Mouse (Mus musculus) heart, postnatal 0 days (tissue): Measurements from ENCODE around the gene Fbln5. TPM values are rescaled to one million over a fixed set of nuclear protein-coding genes. Genes with fewer than 3 reads are reported as not detected.
A peak's percentile ranks its signal among the peaks of the same experiment; 100 is the strongest.

Source experiments
- ATAC-seq: fragments of 200-750 bp; cut with Nextera tagmentation; 2 replicates; pipeline ENCODE4 v1.8.0; 2017; ENCODE audit warnings: low read depth, moderate number of reproducible peaks, moderate library complexity; ENCODE audit not compliant: insufficient read depth
- DNase-seq: peaks from one replicate; pipeline ENCODE4 v3.0.0-alpha.2; 2016; ENCODE audit warnings: low spot score
- H3K27ac ChIP-seq: fragments of 300-500 bp; sonication (generic); 2 replicates; pipeline ENCODE4 v1.5.1; 2014; ENCODE audit warnings: low read depth, mild to moderate bottlenecking
- H3K27me3 ChIP-seq: fragments of 300-500 bp; sonication (generic); 2 replicates; pipeline ENCODE4 v1.6.1; 2014; ENCODE audit warnings: low read length, mixed read lengths; ENCODE audit not compliant: control insufficient read depth, insufficient read depth
- H3K36me3 ChIP-seq: fragments of 300-500 bp; sonication (generic); replicated peaks from 2 replicates; pipeline ENCODE4 v1.6.1; 2014; ENCODE audit warnings: low read length, mixed read lengths; ENCODE audit not compliant: control insufficient read depth, insufficient read depth
- H3K4me1 ChIP-seq: fragments of 300-500 bp; sonication (generic); 2 replicates; pipeline ENCODE4 v1.6.1; 2014; ENCODE audit warnings: antibody characterized with exemption; ENCODE audit not compliant: control insufficient read depth, insufficient read depth
- H3K4me2 ChIP-seq: fragments of 300-500 bp; sonication (generic); 2 replicates; pipeline ENCODE4 v1.6.1; 2014; ENCODE audit warnings: low read depth, mild to moderate bottlenecking, low read length, moderate library complexity
- H3K4me3 ChIP-seq: fragments of 300-500 bp; sonication (generic); 2 replicates; pipeline ENCODE4 v1.5.1; 2014; ENCODE audit warnings: low read depth, low read length
- H3K9ac ChIP-seq: fragments of 300-500 bp; sonication (generic); replicated peaks from 2 replicates; pipeline ENCODE4 v1.6.1; 2014; ENCODE audit warnings: low read depth, low read length, mixed read lengths
- H3K9me3 ChIP-seq: fragments of 300-500 bp; sonication (generic); replicated peaks from 2 replicates; pipeline ENCODE4 v1.6.1; 2016; ENCODE audit warnings: low read length; ENCODE audit not compliant: control insufficient read depth
- CTCF ChIP-seq: IDR thresholded peaks from 2 replicates; pipeline ENCODE4 v1.5.1; 2016; ENCODE audit warnings: antibody characterized with exemption, control low read depth, low read depth
- EP300 ChIP-seq: IDR thresholded peaks from 2 replicates; pipeline ENCODE4 v1.6.1; 2016; ENCODE audit warnings: antibody characterized with exemption, low read depth
- WGBS: fragments of 180-500 bp; shearing (Covaris S2); extraction: QIAGEN DNeasy Blood & Tissue Kit; methylation state at CpG from one replicate; pipeline ENCODE4 v1.1.7; 2014; 5-methylcytosine and 5-hydroxymethylcytosine counted together
- polyA plus RNA-seq: library from polyadenylated mRNA; unstranded; fragments of >200 nt; fragmentation: Nextera tagmentation; extraction: Ambion mirVana; gene quantifications from 2 replicates; pipeline ENCODE4 v1.2.1, GENCODE M21; 2015
- total RNA-seq: library from RNA; depleted of rRNA; stranded (reverse); fragments of >200 nt; gene quantifications from 2 replicates; pipeline ENCODE4 v1.2.3, GENCODE M21; 2014; ENCODE audit warnings: low replicate concordance

Fbln5 gene
- total and polyA plus RNA-seq, 2 experiments from 2014 or later = 38.4 to 56.0 TPM

DNA sequence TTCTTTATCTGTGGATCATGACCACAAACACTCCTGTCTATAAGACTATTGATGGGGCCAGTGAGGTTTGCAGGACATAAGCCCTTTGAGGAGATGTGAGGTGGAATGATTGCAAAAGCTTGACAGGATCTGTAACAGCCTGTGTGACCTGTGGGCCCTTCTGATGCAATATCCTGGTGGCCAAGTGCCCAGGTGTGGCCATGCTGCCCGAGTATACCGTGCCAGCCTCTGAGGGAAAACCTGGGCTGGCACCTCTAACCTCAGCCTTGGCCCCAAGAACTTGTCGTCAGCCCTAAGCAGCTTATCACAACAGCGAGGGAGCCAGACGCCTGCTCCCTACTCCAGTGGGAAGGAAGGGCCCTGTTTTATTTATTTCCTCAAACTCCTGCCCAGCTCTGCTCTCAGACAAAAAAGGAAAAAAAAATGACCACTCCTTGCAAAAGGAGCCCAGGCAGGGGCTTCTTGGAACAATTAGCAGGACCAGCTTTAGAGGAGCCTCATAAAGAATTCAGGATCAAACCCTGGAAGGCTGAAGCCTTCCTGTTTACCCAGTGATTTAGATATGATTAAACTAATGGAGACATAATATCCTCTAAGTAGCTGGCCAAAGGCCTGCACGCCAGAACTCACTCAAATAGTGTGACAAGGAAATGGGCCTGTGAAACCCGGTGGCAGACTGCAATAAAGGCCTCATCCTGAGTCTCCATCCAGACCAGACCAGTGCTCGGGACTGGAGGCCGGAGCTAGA, 51.4 kb downstream of the Fbln5 start:
- 34% methylated on average over 9 of the region's 9 CpGs for WGBS
- TF ChIP-seq CTCF (no peak), EP300 (no peak)
- DNase-seq (no peak), ATAC-seq (peak; percentile 44)
- peaks cover 15% of the 10 kb centered on the region; the same call in 1 of the 2 replicates for H3K4me1 ChIP-seq
- H3K27me3 ChIP-seq = no peaks in the 10 kb centered on the region
- H3K4me3 ChIP-seq = no peak overlapping the region
- no peaks in the 10 kb centered on the region for H3K9me3 ChIP-seq
- H3K4me2 ChIP-seq = no peak overlapping the region
- H3K27ac ChIP-seq = peak overlapping the region; percentile 18; the same call in 1 of the 2 replicates
- H3K9ac ChIP-seq = no peak overlapping the region
- H3K36me3 ChIP-seq = no peaks in the 10 kb centered on the region

DNA sequence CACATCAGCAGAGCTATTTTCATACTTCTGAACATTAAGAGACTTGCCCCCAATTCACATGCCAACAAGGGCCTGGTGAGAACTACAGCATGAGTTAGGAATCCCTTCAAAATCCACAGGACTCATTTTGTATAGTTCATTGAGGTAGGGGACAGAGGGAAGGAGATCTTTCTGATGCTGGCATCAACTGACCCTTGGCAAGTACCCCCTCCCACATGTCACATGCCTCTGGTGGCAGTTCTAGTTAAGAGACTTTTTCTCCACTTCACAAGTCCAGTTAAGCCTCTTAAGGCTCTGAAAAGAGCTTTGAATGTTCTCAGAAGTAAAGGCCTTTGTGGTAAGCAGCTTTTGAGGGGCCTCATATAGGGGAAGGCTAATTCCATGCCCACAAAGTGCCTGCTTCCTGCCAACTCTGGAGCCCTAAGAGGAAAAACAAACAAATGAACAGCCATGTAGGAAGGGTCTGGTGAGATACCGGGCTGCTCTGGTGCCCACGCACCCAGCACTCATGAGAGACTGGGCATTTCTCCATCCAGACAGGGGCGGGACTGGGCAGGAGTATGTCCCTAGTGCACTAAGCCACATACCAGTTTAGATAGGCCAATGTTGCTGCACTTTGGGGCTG, 52.5 kb downstream of the Fbln5 start:
- Histone ChIP-seq H3K36me3 (no peaks in the 10 kb centered on the region), H3K27me3 (no peaks in the 10 kb centered on the region), H3K4me3 (no peak overlapping the region), H3K4me2 (no peak overlapping the region), H3K27ac (peak overlapping the region; percentile 18; the same call in 1 of the 2 replicates), H3K9ac (no peak overlapping the region), H3K9me3 (no peaks in the 10 kb centered on the region), H3K4me1 (peaks cover 15% of the 10 kb centered on the region; the same call in 1 of the 2 replicates)
- 56% methylated on average over 3 of the region's 3 CpGs for WGBS
- DNase-seq (no peak), ATAC-seq (peak; percentile 36; the same call in 1 of the 2 replicates)
- TF ChIP-seq EP300 = no peak
- TF ChIP-seq CTCF = no peak

DNA sequence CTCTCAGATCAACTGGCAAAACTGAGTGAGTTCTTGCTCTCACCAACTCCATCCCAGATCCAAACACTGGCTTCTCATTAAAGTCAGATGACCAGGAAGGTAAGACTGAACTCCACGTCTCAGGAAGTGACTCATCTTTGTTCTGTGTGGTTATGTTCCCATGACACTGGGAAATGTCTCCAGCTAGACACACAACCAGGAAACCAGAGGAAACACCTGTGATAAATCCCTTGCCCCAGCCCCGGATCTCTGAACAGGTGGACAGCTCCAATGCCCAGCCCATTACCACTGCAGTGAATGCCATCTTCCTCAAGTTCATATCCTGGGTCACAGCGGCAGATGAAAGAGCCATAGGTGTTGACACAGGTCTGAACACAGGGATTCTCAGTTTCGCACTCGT, 54.0 kb downstream of the Fbln5 start:
- no peaks in the 10 kb centered on the region for H3K9me3 ChIP-seq
- no peak overlapping the region for H3K9ac ChIP-seq
- TF ChIP-seq CTCF = no peak
- TF ChIP-seq EP300 = no peak
- DNase-seq (no peak), ATAC-seq (no peak)
- WGBS = 70% methylated on average over 5 of the region's 5 CpGs
- no peak overlapping the region for H3K27ac ChIP-seq
- H3K4me2 ChIP-seq = no peak overlapping the region
- H3K36me3 ChIP-seq = no peaks in the 10 kb centered on the region
- H3K27me3 ChIP-seq = no peaks in the 10 kb centered on the region
- peaks cover 15% of the 10 kb centered on the region; the same call in 1 of the 2 replicates for H3K4me1 ChIP-seq
- no peak overlapping the region for H3K4me3 ChIP-seq

DNA sequence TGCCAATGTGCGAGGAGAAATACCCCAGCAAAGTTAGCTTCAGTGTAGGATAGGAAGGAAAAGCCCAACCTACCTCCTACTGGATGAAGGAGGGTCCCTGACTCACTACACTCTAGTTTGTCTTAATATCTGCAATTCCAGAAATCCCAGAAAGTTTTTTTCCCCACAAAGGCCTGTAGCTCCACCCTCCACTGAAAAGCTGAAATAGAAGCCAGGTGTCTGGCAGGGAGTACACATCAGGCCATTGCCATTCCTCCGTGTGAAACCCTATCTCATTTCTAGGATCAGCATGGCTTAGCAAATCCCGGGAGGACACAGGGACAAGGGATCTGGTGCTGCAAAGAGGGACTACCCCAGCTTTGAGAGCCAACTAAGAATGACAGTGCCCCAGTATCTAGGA, 55.8 kb downstream of the Fbln5 start:
- H3K27ac ChIP-seq = no peak overlapping the region
- H3K4me3 ChIP-seq = no peak overlapping the region
- 53% methylated on average over 3 of the region's 3 CpGs for WGBS
- H3K4me1 ChIP-seq = peaks cover 10% of the 10 kb centered on the region; the same call in 1 of the 2 replicates
- no peak overlapping the region for H3K9ac ChIP-seq
- H3K27me3 ChIP-seq = no peaks in the 10 kb centered on the region
- no peak overlapping the region for H3K4me2 ChIP-seq
- DNase-seq = no peak
- no peak for ATAC-seq
- no peaks in the 10 kb centered on the region for H3K9me3 ChIP-seq
- TF ChIP-seq CTCF (no peak), EP300 (no peak)
- H3K36me3 ChIP-seq = no peaks in the 10 kb centered on the region

DNA sequence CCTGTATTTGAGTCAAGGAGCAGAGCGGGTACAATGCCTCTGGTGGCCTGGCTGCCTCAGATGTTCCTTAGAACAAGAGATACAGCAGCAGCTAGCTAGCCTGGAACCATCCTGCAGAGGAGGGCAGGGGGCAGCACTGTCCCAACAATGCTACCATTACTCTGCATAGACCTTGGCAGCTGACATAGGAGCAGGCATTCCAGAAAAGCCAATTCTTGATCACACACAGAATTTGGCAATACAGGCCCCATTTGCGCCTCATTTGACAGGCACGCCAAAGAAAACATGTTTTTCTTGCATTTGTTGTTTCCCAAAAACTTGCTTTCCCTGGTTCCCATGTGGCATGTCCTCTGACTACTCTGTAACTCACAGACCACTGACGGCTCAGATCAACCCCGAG, 56.8 kb downstream of the Fbln5 start:
- Histone ChIP-seq H3K9ac (no peak overlapping the region), H3K36me3 (no peaks in the 10 kb centered on the region), H3K27me3 (no peaks in the 10 kb centered on the region), H3K4me2 (no peak overlapping the region), H3K4me3 (no peak overlapping the region), H3K27ac (no peak overlapping the region), H3K9me3 (no peaks in the 10 kb centered on the region), H3K4me1 (peaks cover 8% of the 10 kb centered on the region; the same call in 1 of the 2 replicates)
- no peak for DNase-seq
- ATAC-seq = no peak
- WGBS = 92% methylated on average over 5 of the region's 5 CpGs
- TF ChIP-seq EP300 (no peak), CTCF (peak; percentile 27; the same call in 1 of the 2 replicates)
